Mouse (Mus musculus) stomach, postnatal 0 days (tissue): Measurements from ENCODE around the gene Bri3.

Experiments
- CTCF ChIP-seq: IDR thresholded peaks from 2 replicates; pipeline ENCODE4 v1.5.1; 2016; ENCODE audit warnings: antibody characterized with exemption, low read depth, mild to moderate bottlenecking, moderate library complexity
- EP300 ChIP-seq: optimal IDR thresholded peaks from 2 replicates; pipeline ENCODE3; 2016; ENCODE audit warnings: antibody characterized with exemption

DNA sequence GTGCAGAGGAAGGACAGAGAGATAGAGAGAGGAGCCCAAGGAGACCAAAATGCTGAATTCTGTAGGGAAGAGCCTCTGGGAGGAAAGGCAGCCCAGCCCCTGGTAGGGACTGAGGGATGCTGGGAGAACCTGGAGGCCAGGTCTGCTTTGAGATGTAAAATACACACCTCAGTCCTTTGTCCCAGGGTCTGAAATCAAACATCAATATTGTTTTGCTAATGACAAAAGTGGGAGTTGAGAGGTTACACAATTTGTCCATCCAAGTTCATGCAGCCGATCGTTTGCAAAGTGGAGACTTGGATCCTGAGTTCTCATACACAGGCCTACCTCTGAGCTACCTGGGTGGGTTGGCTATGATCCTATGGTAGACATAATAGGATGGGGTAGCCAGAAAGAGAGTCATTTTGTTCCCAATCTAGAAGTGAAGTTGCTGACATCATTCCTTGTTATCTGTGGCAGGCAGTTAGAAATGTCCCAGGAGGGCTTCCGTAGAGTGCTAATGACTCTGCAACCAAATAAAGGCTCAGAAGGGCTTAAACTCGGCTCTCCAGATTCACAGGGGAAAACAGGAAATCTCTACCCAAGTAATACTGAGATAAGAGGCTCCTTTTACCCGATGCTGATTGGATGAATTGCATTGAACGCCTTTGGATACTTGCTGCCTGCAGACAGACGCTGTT, 208.7 kb downstream of the Bri3 start:
- no peak for TF ChIP-seq CTCF
- TF ChIP-seq EP300: no peak
